18 mouse cellular contexts compared by ENCODE assay signal in the genomic region with DNA sequence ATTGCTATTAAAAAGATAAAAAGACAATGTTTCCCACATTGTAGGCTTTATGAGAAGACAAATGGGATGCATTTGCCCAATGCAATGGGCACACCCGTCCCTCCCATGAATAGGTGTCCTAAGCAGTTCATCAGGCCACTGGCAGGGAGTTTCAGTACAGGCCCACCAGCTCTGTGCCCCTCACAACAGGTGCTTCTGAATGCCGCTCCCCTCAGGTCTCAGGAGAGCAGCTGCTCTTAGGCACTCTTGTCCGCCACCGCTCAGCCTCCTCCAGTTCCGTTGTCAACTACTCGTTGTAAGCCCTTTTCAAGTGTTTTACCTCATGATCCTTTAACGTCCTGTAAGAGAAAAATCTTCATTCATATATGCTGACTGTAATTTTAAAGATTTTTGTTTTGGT. TPM values are rescaled to one million over a fixed set of nuclear protein-coding genes. Genes with fewer than 3 reads are reported as not detected.
DNase-seq lines count a peak whose midpoint lies in the region; TF ChIP-seq lines count a peak whose summit lies in the region.
"Had no signal": no experiment of that assay in that cellular context is flagged by ENCODE, and none has a peak within 500 bp of the region (broad histone marks: within the 10 kb centered on the region; RNA-seq: fewer than 3 reads in every experiment).

No protein-coding gene starts in this region.

- H3K27me3 ChIP-seq in myocyte (ENCODE audit: control insufficient read depth, insufficient read depth, insufficient read length), result no peaks in the 10 kb centered on the region
- H3K27me3 ChIP-seq: CH12.LX, Patski had no signal

- no peak overlapping the region for H3K4me2 ChIP-seq in myocyte (ENCODE audit: low read depth)

- H3K36me3 ChIP-seq in myocyte (ENCODE audit: control insufficient read depth, insufficient read depth), result peaks cover 12% of the 10 kb centered on the region

- no peak for TF ChIP-seq POLR2A in myocyte (IDR thresholded peaks at IDR 0.05; ENCODE audit: insufficient read length, low read depth)

- H3K4me3 ChIP-seq in myocyte, result no peak overlapping the region

- H3K79me2 ChIP-seq in myocyte (ENCODE audit: control insufficient read depth, insufficient read depth), result peaks cover 5% of the 10 kb centered on the region

- H3ac ChIP-seq in myocyte (ENCODE audit: control insufficient read depth, insufficient read length), result no peak overlapping the region

- no peak for DNase-seq in spleen, postnatal 14 days (ENCODE audit: low spot score in 2 of 2)
- DNase-seq: adrenal gland, adult 2 months; adrenal gland, adult 8-10 months; adrenal gland, postnatal 10 days; adrenal gland, postnatal 14 days; adrenal gland, postnatal 25 days; adrenal gland, postnatal 36 days; B cell, adult 2 months; cerebellum, adult 11 months; cerebellum, adult 11-12 months; cerebellum, adult 18-20 months; cerebellum, adult 2 months had no signal

TF ChIP-seq in myocyte, 11 proteins besides CTCF, POLR2A, EP300 and RAD21:
- peak in 2 of 3 experiments; percentile 72 to 76 for TF ChIP-seq MYOG (IDR thresholded peaks at IDR 0.05; ENCODE audit: control insufficient read depth in 1 of 3, insufficient read depth in 1 of 3, insufficient read length in 2 of 3, low read depth in 2 of 3)
- TF ChIP-seq MYOD1 (IDR thresholded peaks at IDR 0.05; ENCODE audit: control insufficient read depth in 1 of 3, insufficient read length in 2 of 3, low read depth in 2 of 3), result peak in 2 of 3 experiments; percentile 56 to 76
- TF ChIP-seq USF1 (IDR thresholded peaks at IDR 0.05; ENCODE audit: low read depth), result no peak
- no peak for TF ChIP-seq TCF3 (IDR thresholded peaks at IDR 0.05; ENCODE audit: insufficient read length, low read depth)

RNA-seq across cellular contexts. Expression of a gene that starts 8.7 kb away (rescaled TPM):
- polyA plus RNA-seq in myocyte (2012; fragmentation: generic; extraction: Trizol), result 17.8 TPM

RNA-seq across cellular contexts. Expression of a gene that starts 8.8 kb away (rescaled TPM):
- 34.1 TPM for polyA plus RNA-seq in myocyte (2012; fragmentation: generic; extraction: Trizol)

RNA-seq across cellular contexts. Expression of a gene that starts 11.5 kb away (rescaled TPM):
- 33.3 TPM for polyA plus RNA-seq in myocyte (2012; fragmentation: generic; extraction: Trizol)
- polyA plus RNA-seq: adrenal gland, adult 2 months; G1E had no signal

RNA-seq across cellular contexts. Expression of a gene that starts 19.3 kb away (rescaled TPM):
- polyA plus RNA-seq in myocyte (2012; fragmentation: generic; extraction: Trizol), result 0.24 TPM
- polyA plus RNA-seq: activated CD4-positive, CD25-positive, alpha-beta regulatory T cell, adult 4 months; CD4-positive, CD25-positive, alpha-beta regulatory T cell, adult 4 months; G1E had no signal

RNA-seq across cellular contexts. Expression of a gene that starts 40.5 kb away (rescaled TPM):
- polyA plus RNA-seq in myocyte (2012; fragmentation: generic; extraction: Trizol), result 57.1 TPM
